Mouse (Mus musculus): Measurements from ENCODE around the gene Fgd3. TPM values are rescaled to one million over a fixed set of nuclear protein-coding genes. Genes with fewer than 3 reads are reported as not detected.

Gene Fgd3
- polyA plus RNA-seq, 1 experiment, result 13.7 TPM

DNA sequence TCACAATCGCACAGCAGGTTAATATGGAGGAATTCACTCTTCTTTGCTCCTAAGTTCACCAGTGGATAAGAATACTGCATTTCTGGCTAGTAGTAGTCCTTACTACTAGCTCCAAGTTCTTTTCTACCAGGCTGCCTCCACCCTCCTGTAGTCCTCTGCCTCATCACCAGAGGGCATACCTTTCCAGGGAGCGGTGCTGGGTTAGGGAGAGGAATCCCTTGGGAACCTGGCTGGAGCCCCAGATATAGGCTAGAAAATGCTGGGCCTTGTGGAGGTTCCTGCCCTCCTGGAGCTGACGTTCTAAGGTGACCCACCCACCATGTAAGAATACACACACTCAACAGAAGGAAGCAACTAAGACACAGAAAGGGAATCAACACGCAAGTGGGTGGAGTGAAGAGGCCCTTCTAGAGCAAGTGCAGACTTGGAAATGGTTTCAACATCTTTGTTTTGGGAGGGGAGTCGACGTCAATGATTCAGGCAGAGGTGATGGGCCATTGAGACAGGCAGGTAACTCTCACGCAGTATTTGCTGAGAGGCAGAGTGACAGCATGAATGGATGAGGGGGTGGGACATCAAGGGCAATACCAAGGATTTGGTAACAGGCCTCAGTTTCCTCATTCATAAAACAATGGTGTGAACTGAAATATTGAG, 18.9 kb upstream of the Fgd3 start:
- Histone ChIP-seq H3K27me3 (ENCODE audit: control insufficient read depth, insufficient read depth, low read length) (no peaks in the 10 kb centered on the region), H3K4me1 (ENCODE audit: control insufficient read depth, insufficient read depth, low read length) (no peaks in the 10 kb centered on the region; the same call in 1 of the 2 replicates), H3K4me3 (replicated peaks; ENCODE audit: insufficient read depth, low read depth, low read length) (no peak overlapping the region), H3K27ac (ENCODE audit: insufficient read depth, low read length) (no peak overlapping the region)
- 76% methylated on average over 7 of the region's 7 CpGs for WGBS
- TF ChIP-seq CTCF (IDR thresholded peaks at IDR 0.05; ENCODE audit: borderline replicate concordance, insufficient read depth, low read depth, low read length) (peak; percentile 57; the same call in 1 of the 2 replicates), POLR2A (IDR thresholded peaks at IDR 0.05; ENCODE audit: borderline replicate concordance, insufficient read depth, low read length) (no peak)
- DNase-seq, result no peak

DNA sequence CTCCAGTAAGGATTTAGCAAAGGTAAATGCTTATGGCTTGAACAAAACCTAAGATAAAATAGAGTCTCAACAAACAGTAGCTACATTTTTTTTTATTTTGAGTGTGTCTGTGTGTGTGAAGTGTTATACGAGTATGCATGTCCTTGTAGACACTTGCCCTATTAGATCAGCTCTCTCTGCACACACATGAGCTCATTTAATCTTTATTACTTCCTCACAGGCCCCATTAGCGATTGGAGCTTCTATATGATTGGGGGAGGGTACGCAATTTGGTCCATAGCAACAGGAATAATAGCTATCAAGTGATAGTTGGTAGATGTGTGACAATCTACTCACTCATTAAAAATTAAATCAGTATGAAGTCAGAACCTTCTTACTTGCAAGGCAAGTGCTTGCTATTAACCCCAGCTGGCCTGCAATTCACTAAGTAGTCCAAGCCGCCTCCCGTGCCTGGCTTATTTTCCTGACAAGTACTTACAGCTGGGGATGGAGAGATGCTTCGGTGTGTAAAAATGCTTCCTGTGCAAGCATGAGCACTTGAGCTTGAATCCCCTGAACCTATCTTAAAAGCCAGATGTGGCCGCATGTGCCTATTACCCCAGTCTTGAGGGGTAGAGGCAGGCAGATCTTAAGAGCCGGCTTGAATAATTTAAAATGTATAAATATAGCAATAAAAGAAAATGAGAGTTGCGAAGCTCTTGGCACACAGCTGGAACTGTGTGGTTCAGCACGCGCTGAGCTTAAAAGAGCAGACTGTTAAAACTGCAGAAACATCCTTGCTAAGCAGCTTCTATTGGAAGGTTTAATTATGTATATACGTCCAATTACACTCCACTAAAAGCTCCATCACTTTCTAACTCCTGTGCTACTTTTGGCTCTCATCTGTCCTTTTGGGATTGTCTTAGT, 15.2 kb upstream of the Fgd3 start:
- no peak for DNase-seq
- TF ChIP-seq CTCF (IDR thresholded peaks at IDR 0.05; ENCODE audit: borderline replicate concordance, insufficient read depth, low read depth, low read length), result no peak
- TF ChIP-seq POLR2A (IDR thresholded peaks at IDR 0.05; ENCODE audit: borderline replicate concordance, insufficient read depth, low read length), result no peak
- no peak overlapping the region for H3K27ac ChIP-seq (ENCODE audit: insufficient read depth, low read length)
- no peaks in the 10 kb centered on the region; the same call in 1 of the 2 replicates for H3K4me1 ChIP-seq (ENCODE audit: control insufficient read depth, insufficient read depth, low read length)
- H3K4me3 ChIP-seq (replicated peaks; ENCODE audit: insufficient read depth, low read depth, low read length), result no peak overlapping the region
- no peaks in the 10 kb centered on the region for H3K27me3 ChIP-seq (ENCODE audit: control insufficient read depth, insufficient read depth, low read length)
- 89% methylated on average over 12 of the region's 12 CpGs for WGBS

DNA sequence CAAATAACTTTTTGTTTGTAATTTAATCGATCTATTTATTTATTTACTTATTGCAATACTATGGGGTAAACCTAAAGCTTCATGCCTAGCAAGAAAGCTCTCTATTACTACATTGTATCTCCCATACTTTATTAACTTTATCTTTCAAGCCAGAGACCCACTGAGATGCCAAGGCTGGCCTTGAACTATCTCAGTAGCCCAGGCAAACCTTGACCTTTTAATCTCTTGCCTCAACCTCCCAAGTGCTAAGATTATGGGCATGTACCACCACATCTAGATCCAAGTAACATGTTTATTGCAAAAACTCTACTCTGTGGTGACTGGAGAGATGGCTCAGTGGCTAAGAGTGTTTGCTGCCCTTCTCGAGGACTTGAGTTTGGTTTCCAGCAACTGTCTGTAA, 13.1 kb upstream of the Fgd3 start:
- 62% methylated on average over 2 of the region's 2 CpGs for WGBS

DNA sequence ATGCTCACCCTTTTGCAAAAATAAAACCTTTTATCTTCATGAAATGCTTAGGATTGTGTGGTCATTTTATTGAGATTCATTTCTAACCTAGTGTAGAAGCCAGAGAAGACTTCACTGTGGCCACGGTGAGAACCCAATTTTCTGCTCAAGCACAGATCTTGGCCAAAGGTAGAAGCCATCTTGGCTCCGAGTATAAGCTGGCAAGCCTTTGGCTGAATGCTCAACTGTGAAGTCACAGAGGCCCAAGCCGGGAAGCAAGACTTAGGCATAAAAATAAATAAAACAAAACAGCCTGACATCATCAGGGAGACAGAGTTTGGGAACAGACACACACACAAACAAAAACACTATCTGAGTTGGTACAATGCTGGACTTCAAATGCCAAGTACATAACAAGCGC, 8.0 kb upstream of the Fgd3 start:
- TF ChIP-seq CTCF (IDR thresholded peaks at IDR 0.05; ENCODE audit: borderline replicate concordance, insufficient read depth, low read depth, low read length) (no peak), POLR2A (IDR thresholded peaks at IDR 0.05; ENCODE audit: borderline replicate concordance, insufficient read depth, low read length) (no peak)
- no peaks in the 10 kb centered on the region for H3K4me1 ChIP-seq (ENCODE audit: control insufficient read depth, insufficient read depth, low read length)
- DNase-seq, result no peak
- 29% methylated on average over 4 of the region's 4 CpGs for WGBS
- H3K27me3 ChIP-seq (ENCODE audit: control insufficient read depth, insufficient read depth, low read length), result no peaks in the 10 kb centered on the region
- no peak overlapping the region for H3K27ac ChIP-seq (ENCODE audit: insufficient read depth, low read length)
- H3K4me3 ChIP-seq (replicated peaks; ENCODE audit: insufficient read depth, low read depth, low read length), result no peak overlapping the region

More for the DNA sequence above, 13.1 kb upstream of the Fgd3 start:
- H3K27me3 ChIP-seq (ENCODE audit: control insufficient read depth, insufficient read depth, low read length), result no peaks in the 10 kb centered on the region
- TF ChIP-seq POLR2A (IDR thresholded peaks at IDR 0.05; ENCODE audit: borderline replicate concordance, insufficient read depth, low read length), result no peak
- no peak overlapping the region for H3K4me3 ChIP-seq (replicated peaks; ENCODE audit: insufficient read depth, low read depth, low read length)
- DNase-seq, result no peak
- no peak overlapping the region for H3K27ac ChIP-seq (ENCODE audit: insufficient read depth, low read length)
- H3K4me1 ChIP-seq (ENCODE audit: control insufficient read depth, insufficient read depth, low read length), result no peaks in the 10 kb centered on the region

DNA sequence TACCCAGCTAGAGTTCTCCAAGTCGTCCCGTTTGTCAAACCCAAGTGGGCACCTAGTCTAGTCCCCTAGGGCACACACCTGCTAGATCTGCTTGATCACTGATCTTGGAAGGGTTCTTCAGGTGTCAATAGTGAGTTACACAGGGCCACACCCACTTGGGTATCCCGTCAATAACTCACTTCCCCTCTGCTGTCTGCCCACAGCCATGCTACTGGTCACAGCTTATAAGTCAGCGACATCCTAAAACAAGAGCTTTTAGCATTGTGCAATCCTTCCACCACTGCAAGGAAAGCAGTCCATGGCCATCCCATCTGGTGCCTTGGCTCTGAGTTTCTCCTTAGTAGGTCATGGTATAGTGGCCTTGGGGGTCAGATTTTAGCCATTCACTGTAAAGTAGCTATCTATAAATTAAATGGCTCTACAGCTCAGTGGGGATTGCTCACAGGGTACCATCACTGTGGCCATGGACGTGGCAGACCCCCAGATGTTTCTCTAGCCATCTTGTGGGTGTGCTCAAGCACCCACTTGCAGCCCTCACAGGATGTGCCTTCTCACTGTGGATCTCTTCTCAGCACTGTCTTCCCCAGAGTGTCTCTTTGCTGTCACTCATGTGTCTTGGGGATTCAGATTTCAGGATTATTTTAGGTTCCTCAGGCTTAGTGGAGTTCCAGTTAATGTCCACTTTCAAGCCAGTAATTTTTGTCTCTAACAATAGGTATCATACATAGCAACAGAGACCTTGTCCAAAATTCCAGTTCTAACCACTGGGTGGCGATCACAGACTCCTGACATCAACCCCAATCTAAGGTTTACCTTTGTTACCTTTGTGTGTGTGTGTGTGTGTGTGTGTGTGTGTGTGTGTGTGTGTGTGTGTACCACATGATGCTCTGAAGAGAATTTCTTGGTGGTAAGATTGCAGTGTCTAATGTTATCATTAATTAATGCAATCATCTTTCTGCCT, 6.4 kb upstream of the Fgd3 start:
- H3K27ac ChIP-seq (ENCODE audit: insufficient read depth, low read length), result no peak overlapping the region
- WGBS, result 56% methylated on average over 6 of the region's 6 CpGs
- H3K4me1 ChIP-seq (ENCODE audit: control insufficient read depth, insufficient read depth, low read length), result no peaks in the 10 kb centered on the region
- DNase-seq, result peak; percentile 54 to 61
- no peak overlapping the region for H3K4me3 ChIP-seq (replicated peaks; ENCODE audit: insufficient read depth, low read depth, low read length)
- peak; percentile 33; the same call in 1 of the 2 replicates for TF ChIP-seq CTCF (IDR thresholded peaks at IDR 0.05; ENCODE audit: borderline replicate concordance, insufficient read depth, low read depth, low read length)
- TF ChIP-seq POLR2A (IDR thresholded peaks at IDR 0.05; ENCODE audit: borderline replicate concordance, insufficient read depth, low read length), result no peak
- no peaks in the 10 kb centered on the region for H3K27me3 ChIP-seq (ENCODE audit: control insufficient read depth, insufficient read depth, low read length)

DNA sequence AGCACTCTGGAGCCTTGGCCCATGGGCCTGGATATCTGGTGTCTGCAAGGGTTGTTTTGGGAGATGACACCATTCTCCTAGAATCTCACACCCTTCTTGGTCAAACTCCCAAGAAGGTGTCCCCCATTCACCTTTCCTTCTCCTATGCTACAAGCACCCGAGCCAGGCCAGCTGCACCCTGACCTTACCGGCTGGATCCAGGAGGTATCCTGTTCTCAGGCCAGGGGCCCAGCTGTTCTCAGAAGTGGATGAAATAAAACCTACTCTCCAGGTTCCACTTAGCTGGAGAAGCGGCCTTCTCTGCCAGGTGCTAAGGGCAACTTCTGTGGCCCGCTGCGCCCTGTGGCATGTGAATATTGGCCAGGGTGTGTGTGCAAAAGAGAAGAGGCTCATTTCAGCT, 4.8 kb upstream of the Fgd3 start:
- no peak for DNase-seq
- Histone ChIP-seq H3K4me3 (replicated peaks; ENCODE audit: insufficient read depth, low read depth, low read length) (no peak overlapping the region), H3K27ac (ENCODE audit: insufficient read depth, low read length) (no peak overlapping the region), H3K4me1 (ENCODE audit: control insufficient read depth, insufficient read depth, low read length) (no peaks in the 10 kb centered on the region), H3K27me3 (ENCODE audit: control insufficient read depth, insufficient read depth, low read length) (no peaks in the 10 kb centered on the region)
- no peak for TF ChIP-seq CTCF (IDR thresholded peaks at IDR 0.05; ENCODE audit: borderline replicate concordance, insufficient read depth, low read depth, low read length)
- TF ChIP-seq POLR2A (IDR thresholded peaks at IDR 0.05; ENCODE audit: borderline replicate concordance, insufficient read depth, low read length), result no peak
- 83% methylated on average over 5 of the region's 5 CpGs for WGBS

DNA sequence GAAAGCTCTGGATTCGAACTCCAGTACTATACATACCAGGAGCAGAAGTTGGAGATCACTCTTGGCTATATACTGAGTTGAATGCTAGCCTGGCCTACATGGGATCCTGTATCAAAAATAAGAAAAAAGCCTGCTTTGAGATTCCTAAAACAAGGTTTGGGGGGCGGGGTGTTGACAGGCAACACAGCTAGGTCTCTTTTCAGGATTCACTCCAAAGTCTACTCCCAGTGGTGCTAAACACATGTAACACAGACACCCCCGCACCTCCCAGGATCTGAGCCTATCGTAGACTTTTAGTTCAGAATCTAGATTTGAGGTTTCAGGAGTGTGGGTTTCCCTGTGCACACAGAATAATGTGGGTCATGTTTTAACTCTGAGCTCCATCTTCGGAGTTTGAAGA, 2.6 kb upstream of the Fgd3 start:
- DNase-seq, result no peak

More for the DNA sequence above, 2.6 kb upstream of the Fgd3 start:
- 89% methylated on average over 5 of the region's 5 CpGs for WGBS
- no peaks in the 10 kb centered on the region for H3K27me3 ChIP-seq (ENCODE audit: control insufficient read depth, insufficient read depth, low read length)
- TF ChIP-seq CTCF (IDR thresholded peaks at IDR 0.05; ENCODE audit: borderline replicate concordance, insufficient read depth, low read depth, low read length), result no peak
- TF ChIP-seq POLR2A (IDR thresholded peaks at IDR 0.05; ENCODE audit: borderline replicate concordance, insufficient read depth, low read length), result no peak
- no peaks in the 10 kb centered on the region for H3K4me1 ChIP-seq (ENCODE audit: control insufficient read depth, insufficient read depth, low read length)
- H3K4me3 ChIP-seq (replicated peaks; ENCODE audit: insufficient read depth, low read depth, low read length), result no peak overlapping the region
- H3K27ac ChIP-seq (ENCODE audit: insufficient read depth, low read length), result no peak overlapping the region

Measured in cerebellum, adult 2 months (tissue).